ENCODE assay signal across 24 mouse cellular contexts in genomic region chr13:48075315-48075714, GRCm38 (mm10).
A peak's percentile ranks its signal among the peaks of the same experiment; 100 is the strongest.
DNase-seq lines count a peak whose midpoint lies in the region; ATAC-seq lines count a peak whose summit lies in the region.
"Had no signal": no experiment of that assay in that cellular context is flagged by ENCODE, and none has a peak within 500 bp of the region (broad histone marks: within the 10 kb centered on the region; RNA-seq: fewer than 3 reads in every experiment).

No protein-coding gene starts in this region.

- H3K4me1 ChIP-seq in lung, embryonic 16.5 days (replicated peaks; ENCODE audit: control insufficient read depth, insufficient read depth, low read length), result peaks cover 3% of the 10 kb centered on the region; the same call in 1 of the 2 replicates
- H3K4me1 ChIP-seq in midbrain, embryonic 11.5 days (ENCODE audit: control insufficient read depth, insufficient read depth, low read length), result no peaks in the 10 kb centered on the region
- H3K4me1 ChIP-seq: hindbrain, embryonic 12.5 days; intestine, embryonic 15.5 days had no signal

- ATAC-seq in frontal cortex, adult (ENCODE audit: low TSS enrichment), result peak; percentile 74
- ATAC-seq in lung, embryonic 16.5 days (ENCODE audit: low read depth), result peak; percentile 71; the same call in 1 of the 2 replicates
- no peak for ATAC-seq in midbrain, embryonic 11.5 days (ENCODE audit: low FRiP score)
- ATAC-seq: forebrain, embryonic 13.5 days; hindbrain, postnatal 0 days; intestine, embryonic 15.5 days; midbrain, embryonic 15.5 days had no signal

- no peak overlapping the region for H3K9ac ChIP-seq in lung, embryonic 16.5 days (ENCODE audit: low read length)
- no peak overlapping the region for H3K9ac ChIP-seq in midbrain, embryonic 11.5 days (ENCODE audit: low read length)
- H3K9ac ChIP-seq: forebrain, embryonic 13.5 days; hindbrain, embryonic 12.5 days; intestine, embryonic 15.5 days; liver, embryonic 14.5 days; midbrain, embryonic 15.5 days had no signal

- no peak overlapping the region for H3K27ac ChIP-seq in lung, embryonic 16.5 days (ENCODE audit: low read length)
- no peak overlapping the region for H3K27ac ChIP-seq in midbrain, embryonic 11.5 days (ENCODE audit: low read depth, low read length)
- H3K27ac ChIP-seq: forebrain, embryonic 13.5 days; hindbrain, embryonic 12.5 days; hindbrain, postnatal 0 days; intestine, embryonic 15.5 days; kidney, postnatal 0 days; liver, embryonic 14.5 days; midbrain, embryonic 15.5 days had no signal

- 34% methylated on average over 5 of the region's 5 CpGs for WGBS in lung, embryonic 16.5 days
- WGBS in midbrain, embryonic 11.5 days, result 92% methylated on average over 5 of the region's 5 CpGs

- H3K4me2 ChIP-seq in lung, embryonic 16.5 days (ENCODE audit: low read depth, low read length), result no peak overlapping the region
- no peak overlapping the region for H3K4me2 ChIP-seq in midbrain, embryonic 11.5 days
- H3K4me2 ChIP-seq: forebrain, embryonic 13.5 days; heart, embryonic 11.5 days; hindbrain, embryonic 12.5 days; intestine, embryonic 15.5 days; midbrain, embryonic 15.5 days had no signal

- no peaks in the 10 kb centered on the region for H3K9me3 ChIP-seq in lung, embryonic 16.5 days (ENCODE audit: control insufficient read depth, low read length)
- no peaks in the 10 kb centered on the region for H3K9me3 ChIP-seq in midbrain, embryonic 11.5 days (ENCODE audit: control insufficient read depth, low read length)
- H3K9me3 ChIP-seq: forebrain, embryonic 13.5 days; hindbrain, embryonic 12.5 days; intestine, embryonic 15.5 days; midbrain, embryonic 15.5 days had no signal

- no peaks in the 10 kb centered on the region for H3K27me3 ChIP-seq in lung, embryonic 16.5 days (ENCODE audit: control insufficient read depth, insufficient read depth, low read depth, low read length)
- no peaks in the 10 kb centered on the region for H3K27me3 ChIP-seq in midbrain, embryonic 11.5 days (ENCODE audit: control insufficient read depth, insufficient read depth, low read length)
- H3K27me3 ChIP-seq: forebrain, embryonic 13.5 days; hindbrain, embryonic 12.5 days; intestine, embryonic 15.5 days; midbrain, embryonic 15.5 days had no signal

- DNase-seq in frontal cortex, postnatal 25 days (ENCODE audit: low spot score in 2 of 2), result no peak
- no peak for DNase-seq in lung, adult 18-20 months
- peak; percentile 10 for DNase-seq in NIH3T3 (ENCODE audit: low read depth)
- peak; percentile 12 for DNase-seq in yolk sac, embryonic 10.5 days (ENCODE audit: low spot score)
- DNase-seq in midbrain, embryonic 11.5 days (ENCODE audit: low spot score, missing footprints), result no peak
- DNase-seq: cerebellum, adult 2 months; cerebellum, postnatal 14 days; gastrocnemius, postnatal 25 days; heart, adult 11 months; heart, postnatal 36 days; kidney, adult 8-10 months; layer of hippocampus, postnatal 36 days; liver; thymus, postnatal 4 days had no signal

- H3K4me3 ChIP-seq in lung, embryonic 16.5 days (ENCODE audit: low read length), result no peak overlapping the region
- no peak overlapping the region for H3K4me3 ChIP-seq in midbrain, embryonic 11.5 days (ENCODE audit: low read depth, low read length)
- H3K4me3 ChIP-seq: forebrain, embryonic 13.5 days; hindbrain, embryonic 12.5 days; intestine, embryonic 15.5 days; midbrain, embryonic 15.5 days had no signal

- no peaks in the 10 kb centered on the region for H3K36me3 ChIP-seq in lung, embryonic 16.5 days (ENCODE audit: control insufficient read depth, insufficient read depth, low read length)
- no peaks in the 10 kb centered on the region for H3K36me3 ChIP-seq in midbrain, embryonic 11.5 days (ENCODE audit: control insufficient read depth, insufficient read depth, low read length)
- H3K36me3 ChIP-seq: hindbrain, embryonic 12.5 days; intestine, embryonic 15.5 days; midbrain, embryonic 15.5 days had no signal

Comparison
In these comparisons a context has a peak if more than half of its experiments do, and no peak if none do; other contexts are left out.
1. DNase-seq: peak in NIH3T3 (single experiment) and yolk sac, embryonic 10.5 days (single experiment); none in frontal cortex, postnatal 25 days (0 of 2), lung, adult 18-20 months (0 of 2) and midbrain, embryonic 11.5 days (single experiment).